23 mouse cellular contexts compared by ENCODE assay signal in genomic region chr3:107002249-107003123, GRCm38 (mm10). TPM values are rescaled to one million over a fixed set of nuclear protein-coding genes. Genes with fewer than 3 reads are reported as not detected.
DNase-seq lines count a peak whose midpoint lies in the region; ATAC-seq and TF ChIP-seq lines count a peak whose summit lies in the region.
"Had no signal": no experiment of that assay in that cellular context is flagged by ENCODE, and none has a peak within 500 bp of the region (broad histone marks: within the 10 kb centered on the region; RNA-seq: fewer than 3 reads in every experiment).

No protein-coding gene starts in this region.

- no peak overlapping the region for H3K4me2 ChIP-seq in embryonic facial prominence, embryonic 14.5 days (ENCODE audit: low read depth, low read length)
- no peak overlapping the region for H3K4me2 ChIP-seq in lung, postnatal 0 days (replicated peaks; ENCODE audit: low read depth, low read length)
- H3K4me2 ChIP-seq in forebrain, embryonic 15.5 days (replicated peaks) = no peak overlapping the region
- H3K4me2 ChIP-seq: heart, embryonic 15.5 days; liver, embryonic 15.5 days; lung, embryonic 15.5 days; neural tube, embryonic 13.5 days had no signal

- no peak for TF ChIP-seq EP300 in lung, postnatal 0 days (IDR thresholded peaks at IDR 0.05)

- no peak for TF ChIP-seq CTCF in lung, postnatal 0 days (IDR thresholded peaks at IDR 0.05)

- 68% methylated on average over 8 of the region's 8 CpGs for whole genome bisulfite sequencing in embryonic facial prominence, embryonic 14.5 days
- WGBS in embryonic facial prominence, embryonic 10.5 days = 80% methylated on average over 8 of the region's 8 CpGs
- WGBS in lung, postnatal 0 days = 74% methylated on average over 8 of the region's 8 CpGs
- WGBS in forebrain, embryonic 15.5 days = 20% methylated on average over 8 of the region's 8 CpGs

- H3K36me3 ChIP-seq in embryonic facial prominence, embryonic 14.5 days (ENCODE audit: control insufficient read depth, insufficient read depth, low read length) = no peaks in the 10 kb centered on the region
- no peaks in the 10 kb centered on the region for H3K36me3 ChIP-seq in embryonic facial prominence, embryonic 10.5 days (replicated peaks)
- H3K36me3 ChIP-seq in lung, postnatal 0 days (ENCODE audit: insufficient read depth, low read length) = no peaks in the 10 kb centered on the region
- H3K36me3 ChIP-seq in forebrain, embryonic 15.5 days = no peaks in the 10 kb centered on the region
- H3K36me3 ChIP-seq: heart, embryonic 15.5 days; limb, embryonic 10.5 days; liver, embryonic 15.5 days; lung, embryonic 15.5 days; neural tube, embryonic 13.5 days had no signal

- peak; percentile 15 for DNase-seq in embryonic facial prominence, embryonic 14.5 days (ENCODE audit: low spot score)
- no peak for DNase-seq in embryonic facial prominence, embryonic 10.5 days (ENCODE audit: low spot score)
- DNase-seq in lung, postnatal 0 days (ENCODE audit: low spot score) = peak; percentile 7
- no peak for DNase-seq in lung, postnatal 25 days (ENCODE audit: low spot score)
- peak; percentile 25 for DNase-seq in Muller cell, postnatal 12 days (ENCODE audit: inconsistent ontology term)
- DNase-seq in kidney, postnatal 10 days = no peak
- DNase-seq in thymus, postnatal 0 days (ENCODE audit: low spot score) = no peak
- DNase-seq: adrenal gland, postnatal 25 days; cerebellum, adult 11 months; cerebellum, adult 9-11 months; heart, postnatal 36 days; kidney, adult 18-20 months; kidney, postnatal 14 days; liver; thymus, adult 2 months had no signal

- H3K4me3 ChIP-seq in embryonic facial prominence, embryonic 14.5 days (ENCODE audit: low read depth, low read length) = no peak overlapping the region
- no peak overlapping the region for H3K4me3 ChIP-seq in embryonic facial prominence, embryonic 10.5 days
- no peak overlapping the region for H3K4me3 ChIP-seq in lung, postnatal 0 days (ENCODE audit: low read depth, low read length)
- no peak overlapping the region for H3K4me3 ChIP-seq in forebrain, embryonic 15.5 days
- H3K4me3 ChIP-seq: heart, embryonic 15.5 days; limb, embryonic 10.5 days; liver, embryonic 15.5 days; lung, embryonic 15.5 days; neural tube, embryonic 13.5 days had no signal

- peak; percentile 37; the same call in 1 of the 2 replicates for ATAC-seq in embryonic facial prominence, embryonic 14.5 days (ENCODE audit: low read depth)
- no peak for ATAC-seq in lung, postnatal 0 days
- peak; percentile 48 for ATAC-seq in forebrain, embryonic 15.5 days (replicated peaks)

- no peak overlapping the region for H3K27ac ChIP-seq in embryonic facial prominence, embryonic 14.5 days (replicated peaks; ENCODE audit: low read depth, low read length)
- no peak overlapping the region for H3K27ac ChIP-seq in embryonic facial prominence, embryonic 10.5 days (replicated peaks)
- no peak overlapping the region for H3K27ac ChIP-seq in lung, postnatal 0 days (ENCODE audit: low read length)
- H3K27ac ChIP-seq in forebrain, embryonic 15.5 days (replicated peaks) = peak overlapping the region; percentile 36; the same call in 1 of the 2 replicates
- H3K27ac ChIP-seq: heart, embryonic 15.5 days; limb, embryonic 10.5 days; liver, embryonic 15.5 days; lung, embryonic 15.5 days; macrophage; neural tube, embryonic 13.5 days; stomach, postnatal 0 days had no signal

- H3K9me3 ChIP-seq in embryonic facial prominence, embryonic 14.5 days (ENCODE audit: control insufficient read depth, low read length) = no peaks in the 10 kb centered on the region
- no peaks in the 10 kb centered on the region for H3K9me3 ChIP-seq in embryonic facial prominence, embryonic 10.5 days
- no peaks in the 10 kb centered on the region for H3K9me3 ChIP-seq in lung, postnatal 0 days (ENCODE audit: low read length)
- no peaks in the 10 kb centered on the region for H3K9me3 ChIP-seq in forebrain, embryonic 15.5 days
- H3K9me3 ChIP-seq: heart, embryonic 15.5 days; limb, embryonic 10.5 days; liver, embryonic 15.5 days; lung, embryonic 15.5 days; neural tube, embryonic 13.5 days had no signal

- no peak overlapping the region for H3K9ac ChIP-seq in embryonic facial prominence, embryonic 14.5 days (ENCODE audit: low read depth, low read length)
- H3K9ac ChIP-seq in lung, postnatal 0 days (replicated peaks; ENCODE audit: low read depth) = no peak overlapping the region
- H3K9ac ChIP-seq in forebrain, embryonic 15.5 days (replicated peaks) = no peak overlapping the region
- H3K9ac ChIP-seq: heart, embryonic 15.5 days; liver, embryonic 15.5 days; lung, embryonic 15.5 days; neural tube, embryonic 13.5 days had no signal

- no peaks in the 10 kb centered on the region for H3K4me1 ChIP-seq in embryonic facial prominence, embryonic 14.5 days (ENCODE audit: control insufficient read depth, insufficient read depth, low read length)
- no peaks in the 10 kb centered on the region for H3K4me1 ChIP-seq in embryonic facial prominence, embryonic 10.5 days
- H3K4me1 ChIP-seq in lung, postnatal 0 days (ENCODE audit: insufficient read depth, low read depth, low read length) = no peaks in the 10 kb centered on the region
- H3K4me1 ChIP-seq in forebrain, embryonic 15.5 days = peaks cover 22% of the 10 kb centered on the region
- H3K4me1 ChIP-seq: heart, embryonic 15.5 days; limb, embryonic 10.5 days; liver, embryonic 15.5 days; lung, embryonic 15.5 days; neural tube, embryonic 13.5 days had no signal

- H3K27me3 ChIP-seq in embryonic facial prominence, embryonic 14.5 days (replicated peaks; ENCODE audit: control insufficient read depth, insufficient read depth, low read length) = no peaks in the 10 kb centered on the region
- no peaks in the 10 kb centered on the region for H3K27me3 ChIP-seq in embryonic facial prominence, embryonic 10.5 days (replicated peaks; ENCODE audit: low read depth, poor library complexity, severe bottlenecking)
- H3K27me3 ChIP-seq in lung, postnatal 0 days (replicated peaks; ENCODE audit: insufficient read depth, low read length) = no peaks in the 10 kb centered on the region
- H3K27me3 ChIP-seq in forebrain, embryonic 15.5 days = no peaks in the 10 kb centered on the region
- H3K27me3 ChIP-seq: heart, embryonic 15.5 days; liver, embryonic 15.5 days; lung, embryonic 15.5 days; neural tube, embryonic 13.5 days had no signal

RNA-seq across cellular contexts. Expression of gene Kcna3, which starts 33.5 kb away (rescaled TPM):
- polyA plus RNA-seq in embryonic facial prominence, embryonic 14.5 days (2014; fragmentation: Nextera tagmentation; extraction: Ambion mirVana) = 1.0 and 1.2 TPM in 2 replicates
- polyA plus RNA-seq in embryonic facial prominence, embryonic 10.5 days (2016; fragmentation: Nextera tagmentation; extraction: Ambion mirVana) = 2.1 and 2.3 TPM in 2 replicates
- polyA plus RNA-seq in lung, postnatal 0 days (2015; fragmentation: Nextera tagmentation; extraction: Ambion mirVana) = 2.7 and 4.2 TPM in 2 replicates
- polyA plus RNA-seq in forebrain, embryonic 15.5 days (2015; fragmentation: Nextera tagmentation; extraction: Ambion mirVana) = 21.8 and 21.9 TPM in 2 replicates
- 29.2 and 35.2 TPM in 2 replicates for polyA plus RNA-seq in thymus, postnatal 0 days (2015; fragmentation: Nextera tagmentation; extraction: Ambion mirVana)

Comparison
In these comparisons a context has a peak if more than half of its experiments do, and no peak if none do; other contexts are left out.
1. DNase-seq: peak in embryonic facial prominence, embryonic 14.5 days (single experiment), lung, postnatal 0 days (single experiment) and Muller cell, postnatal 12 days (single experiment); none in embryonic facial prominence, embryonic 10.5 days (single experiment), lung, postnatal 25 days (single experiment), kidney, postnatal 10 days (single experiment) and thymus, postnatal 0 days (single experiment).